Mouse (Mus musculus) monocyte, adult 2 months (primary cell): ENCODE results near the gene Iqcf1.

Experiments
- DNase-seq, 2 experiments: peaks; one replicate each; pipeline ENCODE4 v3.0.0; 2022; ENCODE audit warnings: low spot score in 2 of 2, low read depth in 1 of 2

The Iqcf1 gene

DNA sequence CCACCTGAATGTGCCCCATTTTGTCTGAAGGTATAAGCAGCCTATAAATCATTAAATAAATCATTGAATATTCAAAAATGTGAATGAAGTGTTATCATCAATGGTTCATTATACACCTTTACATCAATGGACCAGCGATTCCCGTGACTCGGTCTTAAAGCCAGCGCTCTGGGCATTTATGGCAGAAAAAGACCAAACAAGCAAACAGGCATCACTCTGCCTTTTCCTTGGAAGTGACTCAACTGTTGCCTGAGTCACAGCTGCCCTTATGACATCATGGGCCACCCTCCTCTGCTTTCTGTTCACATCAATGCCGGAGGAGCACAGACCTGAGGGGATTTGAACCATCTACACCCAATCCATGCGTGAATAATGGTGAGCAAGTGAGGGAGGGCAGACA is at the start of gene Iqcf1:
TSS of gene Iqcf1 (plus strand) at position 301 of the 400 bp plus-strand sequence.
- no peak for DNase-seq

DNA sequence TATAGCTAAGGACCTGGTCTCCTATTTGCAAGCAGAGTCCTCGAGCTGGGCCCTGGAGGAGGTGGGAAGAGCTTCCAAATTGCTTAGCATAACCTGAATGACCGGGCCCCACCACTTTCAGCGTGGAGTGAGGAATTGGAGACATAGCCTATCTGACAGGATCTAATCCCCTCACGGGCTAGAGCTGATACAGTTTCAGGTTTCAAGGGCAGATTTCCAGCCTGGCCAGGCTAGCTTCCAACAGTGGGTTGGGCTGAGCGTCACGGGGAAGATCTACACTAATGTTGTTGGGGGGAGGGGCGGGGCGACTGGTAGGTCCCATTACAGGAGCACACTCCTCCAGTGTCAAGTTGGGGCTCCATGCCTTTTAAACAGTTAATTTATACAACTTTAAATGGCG is 49.1 kb upstream of the Iqcf1 start:
- no peak for DNase-seq

DNA sequence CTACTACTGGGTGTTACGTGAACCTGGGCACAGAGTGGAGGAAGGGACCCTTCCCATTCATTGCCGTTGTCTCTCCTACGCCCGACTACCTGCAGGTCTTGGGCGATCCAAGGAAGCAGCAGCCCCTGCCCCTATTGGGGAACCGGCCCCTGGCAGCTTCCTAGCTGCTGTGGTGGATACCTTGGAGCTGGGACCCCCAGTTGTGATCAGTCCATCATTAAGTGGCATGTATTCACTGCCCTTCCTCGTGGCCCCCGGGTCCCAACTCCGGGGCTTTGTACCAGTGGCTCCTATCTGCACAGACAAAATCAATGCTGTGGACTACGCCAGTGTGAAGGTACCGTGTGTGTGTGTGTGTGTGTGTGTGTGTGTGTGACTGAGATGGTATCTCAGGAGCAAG is 48.5 kb upstream of the Iqcf1 start:
- no peak for DNase-seq

DNA sequence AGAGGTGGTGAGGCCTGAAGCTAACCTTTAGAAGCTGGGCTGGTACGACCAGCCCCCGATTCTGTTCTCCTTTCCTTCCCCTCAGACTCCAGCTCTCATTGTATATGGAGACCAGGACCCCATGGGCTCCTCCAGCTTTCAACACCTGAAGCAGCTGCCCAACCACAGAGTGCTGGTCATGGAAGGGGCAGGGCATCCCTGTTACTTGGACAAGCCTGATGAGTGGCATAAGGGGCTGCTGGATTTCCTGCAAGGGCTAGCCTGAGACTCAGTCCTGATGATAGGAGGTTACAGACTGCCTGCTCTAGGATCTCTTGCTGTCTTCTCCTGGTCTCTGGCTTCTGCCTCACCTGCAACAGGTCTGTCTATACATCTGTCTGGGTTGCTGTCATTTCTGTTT is 47.9 kb upstream of the Iqcf1 start:
- DNase-seq, result no peak

DNA sequence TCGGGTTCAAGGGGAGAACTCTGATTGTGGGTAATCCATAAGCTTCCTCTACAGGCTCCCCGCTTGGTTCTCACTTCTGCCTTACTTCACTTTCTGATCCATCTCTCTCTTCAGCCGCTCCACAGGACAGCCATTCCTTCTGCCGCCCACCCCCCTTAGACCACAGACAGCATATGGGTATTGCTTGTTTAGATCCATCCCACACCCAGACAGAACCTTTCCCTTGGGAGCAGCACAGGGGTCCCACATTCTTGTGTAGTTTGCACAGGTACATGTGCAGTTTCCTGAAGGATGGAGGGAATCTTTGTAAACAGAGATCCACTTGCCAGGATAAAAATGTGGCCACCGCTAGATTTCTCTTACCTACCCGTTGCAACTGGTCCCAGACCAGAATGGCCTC is 47.4 kb upstream of the Iqcf1 start:
- DNase-seq, result no peak

DNA sequence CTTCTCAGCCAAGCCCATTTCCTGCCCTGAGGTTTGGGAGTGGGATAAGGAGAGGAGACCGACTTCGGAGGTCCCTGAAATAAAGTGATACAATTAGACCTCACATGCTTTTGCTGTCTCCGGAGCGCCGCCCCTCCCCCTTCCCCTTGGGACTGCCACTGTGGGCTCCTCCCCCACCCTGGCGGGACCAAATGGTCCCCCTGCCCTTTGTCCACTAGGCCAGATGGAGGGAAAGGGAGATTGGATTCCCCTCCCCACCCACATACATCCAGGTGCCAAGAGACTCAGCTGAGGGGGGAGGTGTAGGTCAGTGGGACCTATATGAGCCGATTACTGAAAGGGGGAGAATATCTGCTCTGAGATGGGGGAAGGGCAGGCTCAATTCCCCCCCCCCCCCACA is 46.9 kb upstream of the Iqcf1 start:
- DNase-seq, result no peak

DNA sequence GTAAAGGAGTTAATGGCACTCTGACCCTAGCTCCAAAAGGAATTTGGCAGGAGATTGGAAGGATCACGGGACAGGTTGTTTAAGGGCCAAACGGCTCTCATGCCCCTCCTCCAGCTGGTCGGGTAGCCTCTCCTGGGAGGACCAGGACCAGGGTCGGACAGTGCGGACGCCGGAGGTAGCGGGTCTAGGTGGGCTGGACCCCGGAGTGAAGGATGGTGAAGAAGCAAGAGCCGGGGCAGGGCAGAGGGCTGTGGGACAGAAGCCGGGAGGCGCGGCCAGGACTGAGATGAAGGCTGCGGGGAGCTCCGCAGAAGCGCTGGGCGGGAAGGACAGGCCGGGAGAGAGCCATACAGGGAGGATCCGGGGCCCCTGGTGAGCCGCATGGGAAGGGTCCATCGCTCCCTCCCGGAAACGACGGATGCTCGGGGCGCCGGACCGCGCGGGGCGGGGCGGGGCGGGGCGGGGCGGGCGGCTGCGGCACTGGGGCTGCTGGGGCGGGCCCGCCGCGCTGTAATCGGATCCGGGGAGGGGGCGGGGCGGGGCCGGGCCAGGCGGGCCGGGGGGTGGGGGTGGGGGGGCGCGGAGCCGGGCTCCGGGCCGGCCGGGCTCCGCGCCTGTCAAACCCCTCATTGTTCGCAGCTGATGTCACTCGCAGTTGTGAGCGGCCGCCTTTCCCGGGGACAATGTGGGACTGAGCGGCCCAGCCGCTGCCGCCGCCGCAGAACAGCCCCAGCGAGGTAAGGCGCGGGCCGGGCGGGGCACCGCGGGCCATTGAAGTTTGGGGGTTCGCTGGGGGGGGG is 46.3 kb upstream of the Iqcf1 start, which contains the start of gene Pcbp4:
TSS of gene Pcbp4 (plus strand) at position 21 of the 800 bp plus-strand sequence.
- no peak for DNase-seq

DNA sequence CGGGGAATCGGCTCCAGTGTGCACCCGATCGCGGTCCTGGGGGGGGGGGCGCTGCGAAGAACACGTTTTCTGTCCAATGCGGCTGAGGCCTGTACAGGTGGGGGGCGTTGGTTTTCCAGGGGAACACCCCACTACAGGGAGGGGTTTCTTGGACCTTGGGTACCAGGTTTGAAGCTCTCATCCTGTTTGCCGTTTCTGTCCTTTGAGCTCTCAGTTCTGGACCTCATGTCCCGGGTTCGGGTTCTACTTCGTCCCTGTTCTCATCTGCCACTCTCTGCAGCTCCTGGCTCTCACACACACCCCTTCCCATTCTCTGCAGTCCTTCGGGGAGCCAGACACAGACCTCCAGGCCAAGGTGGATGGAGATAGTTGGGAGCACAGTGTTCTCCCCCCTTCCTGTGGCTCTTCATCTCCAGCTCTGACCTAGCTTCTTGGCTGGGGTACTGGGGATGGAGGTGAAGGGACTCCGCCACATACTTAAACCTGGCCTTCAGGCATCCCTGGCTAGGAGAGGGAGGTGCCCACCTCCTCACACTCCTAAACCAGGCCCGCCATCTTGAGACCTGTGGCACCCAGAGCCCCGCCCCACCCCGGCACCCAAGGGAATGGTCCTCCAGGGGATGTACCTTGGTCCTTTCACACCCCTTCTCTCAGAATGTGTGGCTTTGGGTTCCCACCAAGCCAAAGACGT is 45.6 kb upstream of the Iqcf1 start:
- no peak for DNase-seq

DNA sequence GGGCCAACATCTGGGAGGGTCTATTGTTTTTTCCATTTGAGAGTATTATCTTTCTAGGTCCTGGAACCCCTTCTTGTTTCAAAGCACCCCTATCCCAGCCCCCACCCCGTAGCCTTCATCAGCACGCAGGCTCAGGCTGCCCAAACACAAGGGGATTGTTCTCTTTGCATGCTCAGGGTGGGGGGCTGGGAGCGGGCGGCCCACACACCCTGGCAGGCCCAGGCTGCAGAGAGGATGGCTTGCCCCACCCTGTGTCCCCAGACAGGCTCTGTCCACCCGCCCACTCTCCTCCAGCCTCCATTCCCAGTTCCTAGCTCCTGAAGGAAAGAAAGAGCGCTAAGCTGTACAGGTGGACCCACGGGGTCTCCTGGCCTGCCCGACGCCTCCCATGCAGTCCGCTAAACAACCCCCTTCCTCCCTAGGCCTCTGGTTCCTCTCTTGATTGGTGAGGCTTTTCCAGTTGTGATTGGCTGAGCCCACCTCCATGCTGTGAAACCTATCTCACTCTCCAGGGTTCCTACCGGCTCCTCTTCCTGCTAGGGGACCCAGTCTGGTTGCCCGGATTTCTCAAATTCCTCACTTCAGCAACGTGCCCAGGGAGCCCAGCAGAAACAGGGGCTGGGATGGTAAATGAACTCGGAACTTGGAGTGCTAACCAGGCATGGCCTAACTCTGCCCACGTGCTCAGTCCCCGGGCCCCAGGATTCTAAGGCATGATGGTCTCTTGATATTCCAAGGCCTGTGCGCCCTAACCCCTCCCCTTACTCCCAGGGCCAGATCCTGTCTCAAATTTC is 44.7 kb upstream of the Iqcf1 start:
- no peak for DNase-seq

DNA sequence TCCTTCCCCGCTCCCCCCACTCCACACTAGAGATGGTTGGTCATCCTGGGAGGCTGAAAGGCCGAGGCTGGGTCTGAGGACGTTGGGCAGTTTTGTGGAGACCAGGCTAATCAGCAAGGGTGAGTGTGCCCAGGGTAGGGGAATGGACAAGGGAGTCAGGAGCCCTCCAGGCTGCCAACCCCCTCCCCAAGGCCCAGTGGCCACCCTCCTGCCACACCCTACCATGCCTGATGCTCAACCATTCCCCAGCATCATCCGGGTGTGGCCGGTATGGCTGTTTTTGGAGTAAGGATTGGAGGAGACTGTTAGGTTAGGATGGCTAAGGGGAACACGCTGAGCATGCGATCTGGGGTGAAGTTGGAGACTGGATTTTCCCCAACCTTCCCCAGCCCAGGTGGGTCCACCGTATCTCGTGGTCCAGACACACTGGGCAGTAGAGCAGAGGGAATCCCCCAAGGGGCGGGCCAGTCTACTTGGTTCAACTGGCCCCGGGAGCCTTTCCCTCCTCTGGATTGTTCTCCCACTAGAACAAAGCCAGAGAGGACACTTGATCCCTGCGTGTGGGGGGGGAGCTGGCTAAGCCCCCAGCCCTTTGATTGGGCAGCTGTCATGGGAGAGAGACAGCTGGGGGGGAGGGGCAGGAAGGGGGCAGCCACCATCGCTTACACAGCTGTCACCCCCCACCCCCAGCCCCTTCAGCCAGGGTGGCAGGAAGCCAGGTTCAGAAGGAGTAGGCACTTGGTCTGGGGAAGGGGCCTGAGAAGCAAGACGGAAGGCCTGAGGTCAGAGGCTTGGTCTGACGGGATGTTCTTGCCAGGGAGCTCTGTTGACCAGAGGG is 43.2 kb upstream of the Iqcf1 start:
- no peak for DNase-seq

DNA sequence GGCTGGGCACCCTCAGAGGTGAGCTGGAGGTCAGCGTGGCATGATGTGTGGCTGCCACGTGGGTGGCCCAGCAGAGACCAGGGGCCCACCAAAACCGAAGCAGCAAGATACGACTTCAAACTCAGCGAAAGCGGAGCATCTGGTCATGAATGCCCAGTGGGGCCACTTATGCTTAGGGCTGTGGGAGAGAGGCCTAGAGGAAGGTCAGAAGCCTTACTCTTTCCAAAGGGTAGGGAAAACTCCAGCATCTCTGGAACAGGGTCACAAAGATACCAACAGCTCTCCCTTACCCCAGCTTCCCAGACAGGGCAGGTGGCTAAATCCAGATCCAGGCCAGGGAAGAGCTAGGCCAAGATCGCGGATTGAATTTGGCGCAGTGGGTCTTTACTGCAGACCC is 42.6 kb upstream of the Iqcf1 start:
- DNase-seq, result no peak

DNA sequence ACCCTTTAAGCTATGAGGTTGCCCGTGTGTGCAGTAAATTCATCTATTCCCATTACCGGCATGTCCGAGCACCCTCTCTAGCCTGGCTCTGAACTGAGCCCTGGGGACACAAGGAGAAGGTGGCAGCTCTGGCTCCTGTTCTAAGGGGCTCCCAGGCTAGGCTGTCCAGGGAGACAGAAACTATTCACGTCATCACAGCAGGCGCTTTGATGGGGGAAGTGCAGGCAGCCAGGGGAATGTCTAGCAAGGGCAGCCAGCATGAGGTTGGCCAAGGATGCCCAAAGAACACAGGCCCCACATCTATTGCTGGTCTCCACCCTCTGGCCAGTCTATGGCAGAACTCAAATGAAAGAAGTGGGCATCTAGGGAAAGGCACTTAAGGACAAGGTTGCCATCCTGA is 41.8 kb upstream of the Iqcf1 start:
- DNase-seq, result no peak

DNA sequence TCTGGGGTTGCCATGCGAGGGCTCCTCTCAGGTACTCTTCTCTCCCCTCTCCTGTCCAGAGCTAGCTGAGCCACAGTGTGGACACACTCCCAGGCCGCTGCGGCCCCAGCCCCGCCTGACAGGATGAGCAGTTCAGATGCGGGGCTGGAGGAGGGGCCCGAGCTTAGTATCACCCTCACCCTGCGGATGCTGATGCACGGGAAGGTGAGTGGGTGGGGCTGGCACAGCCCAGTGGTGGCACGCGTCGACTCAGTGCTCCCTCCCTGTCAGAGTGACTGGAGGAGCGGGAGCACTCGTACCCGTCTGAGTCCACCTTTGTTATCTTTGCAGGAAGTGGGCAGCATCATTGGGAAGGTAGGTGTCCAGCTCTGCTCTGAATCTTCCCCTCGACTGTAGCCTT is 39.8 kb upstream of the Iqcf1 start:
- DNase-seq, result no peak

DNA sequence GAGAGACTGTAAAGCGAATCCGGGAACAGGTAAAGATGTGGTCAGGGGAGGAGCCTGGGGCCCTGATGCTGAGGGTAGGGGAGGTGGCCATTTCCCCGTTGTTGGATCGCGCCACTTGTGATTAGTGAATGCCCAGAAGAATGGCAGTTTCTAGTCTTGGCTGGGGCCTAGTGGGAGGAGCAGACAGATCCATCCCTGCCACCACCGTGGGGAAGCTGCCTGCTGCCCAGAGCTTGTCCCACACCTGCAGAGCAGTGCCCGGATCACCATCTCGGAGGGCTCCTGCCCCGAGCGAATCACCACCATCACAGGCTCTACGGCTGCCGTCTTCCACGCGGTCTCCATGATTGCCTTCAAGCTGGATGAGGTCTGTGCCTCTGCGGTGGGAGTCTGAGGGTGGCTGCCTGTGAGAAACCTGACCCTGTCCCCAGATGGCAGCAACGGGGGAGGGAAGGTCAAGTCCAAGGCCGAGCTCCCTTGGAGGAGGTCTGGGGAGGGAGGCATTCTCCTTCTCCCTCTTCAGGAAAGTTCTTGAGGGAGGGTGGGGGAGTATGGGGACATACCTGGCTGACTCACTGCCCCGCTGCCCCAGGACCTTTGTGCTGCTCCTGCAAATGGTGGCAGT is 39.3 kb upstream of the Iqcf1 start:
- DNase-seq, result no peak

DNA sequence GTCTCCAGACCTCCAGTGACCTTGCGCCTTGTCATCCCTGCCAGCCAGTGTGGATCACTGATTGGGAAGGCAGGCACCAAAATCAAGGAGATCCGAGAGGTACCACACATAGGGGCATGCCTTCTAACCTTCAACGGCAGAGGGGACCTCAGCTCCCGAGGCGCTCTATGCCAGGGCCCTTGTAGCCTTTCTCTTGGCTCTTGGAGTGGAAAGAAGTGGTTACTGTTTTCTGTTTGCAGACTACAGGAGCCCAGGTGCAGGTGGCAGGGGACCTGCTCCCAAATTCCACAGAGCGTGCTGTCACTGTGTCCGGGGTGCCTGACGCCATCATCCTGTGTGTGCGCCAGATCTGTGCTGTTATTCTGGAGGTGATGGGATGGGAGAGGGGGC is 38.7 kb upstream of the Iqcf1 start:
- no peak for DNase-seq

DNA sequence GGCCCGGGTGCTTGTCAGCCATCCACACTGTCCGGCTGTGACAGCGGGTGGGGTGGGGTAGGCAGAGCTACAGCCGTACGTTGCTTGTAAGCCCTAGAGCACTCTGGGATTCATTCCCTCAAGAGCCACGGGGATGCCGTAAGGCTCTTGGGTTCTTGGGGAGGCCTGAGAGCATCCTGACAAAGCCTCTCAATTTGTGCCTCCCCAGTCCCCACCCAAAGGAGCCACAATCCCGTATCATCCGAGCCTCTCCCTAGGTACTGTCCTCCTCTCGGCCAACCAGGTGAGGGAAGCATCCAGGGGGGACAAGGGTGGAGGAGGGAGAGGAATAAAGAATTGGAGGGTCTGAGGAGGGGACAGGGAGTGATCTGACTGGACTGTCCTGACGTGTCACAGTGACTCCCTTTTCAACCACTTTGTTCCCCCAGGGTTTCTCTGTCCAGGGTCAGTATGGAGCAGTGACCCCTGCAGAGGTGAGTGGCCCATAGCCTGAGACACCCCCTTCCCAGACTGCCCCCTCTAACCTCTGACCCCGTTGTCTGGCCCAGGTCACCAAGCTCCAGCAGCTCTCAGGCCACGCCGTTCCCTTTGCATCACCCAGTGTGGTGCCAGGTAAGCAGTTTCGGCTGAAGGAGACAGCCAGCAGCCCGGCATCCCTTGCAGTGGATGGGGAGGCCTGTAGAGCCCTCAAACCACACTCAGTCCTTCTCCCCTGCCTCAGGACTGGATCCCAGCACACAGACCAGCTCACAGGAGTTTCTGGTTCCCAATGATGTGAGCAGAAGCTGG is 37.9 kb upstream of the Iqcf1 start:
- no peak for DNase-seq

DNA sequence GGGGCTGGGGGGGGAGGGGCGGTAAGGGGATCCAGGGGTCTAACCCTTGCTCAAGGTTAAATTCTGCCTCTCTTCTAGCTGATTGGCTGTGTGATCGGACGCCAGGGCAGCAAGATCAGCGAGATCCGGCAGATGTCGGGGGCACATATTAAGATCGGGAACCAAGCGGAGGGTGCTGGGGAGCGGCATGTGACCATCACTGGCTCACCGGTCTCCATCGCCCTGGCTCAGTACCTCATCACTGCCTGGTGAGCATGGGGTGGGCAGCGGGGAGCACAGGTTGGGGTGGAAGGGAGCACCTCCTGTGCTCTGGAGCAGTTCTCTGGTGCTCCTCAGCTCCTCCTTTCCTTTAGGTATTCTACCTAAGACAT is 37.4 kb upstream of the Iqcf1 start:
- no peak for DNase-seq

DNA sequence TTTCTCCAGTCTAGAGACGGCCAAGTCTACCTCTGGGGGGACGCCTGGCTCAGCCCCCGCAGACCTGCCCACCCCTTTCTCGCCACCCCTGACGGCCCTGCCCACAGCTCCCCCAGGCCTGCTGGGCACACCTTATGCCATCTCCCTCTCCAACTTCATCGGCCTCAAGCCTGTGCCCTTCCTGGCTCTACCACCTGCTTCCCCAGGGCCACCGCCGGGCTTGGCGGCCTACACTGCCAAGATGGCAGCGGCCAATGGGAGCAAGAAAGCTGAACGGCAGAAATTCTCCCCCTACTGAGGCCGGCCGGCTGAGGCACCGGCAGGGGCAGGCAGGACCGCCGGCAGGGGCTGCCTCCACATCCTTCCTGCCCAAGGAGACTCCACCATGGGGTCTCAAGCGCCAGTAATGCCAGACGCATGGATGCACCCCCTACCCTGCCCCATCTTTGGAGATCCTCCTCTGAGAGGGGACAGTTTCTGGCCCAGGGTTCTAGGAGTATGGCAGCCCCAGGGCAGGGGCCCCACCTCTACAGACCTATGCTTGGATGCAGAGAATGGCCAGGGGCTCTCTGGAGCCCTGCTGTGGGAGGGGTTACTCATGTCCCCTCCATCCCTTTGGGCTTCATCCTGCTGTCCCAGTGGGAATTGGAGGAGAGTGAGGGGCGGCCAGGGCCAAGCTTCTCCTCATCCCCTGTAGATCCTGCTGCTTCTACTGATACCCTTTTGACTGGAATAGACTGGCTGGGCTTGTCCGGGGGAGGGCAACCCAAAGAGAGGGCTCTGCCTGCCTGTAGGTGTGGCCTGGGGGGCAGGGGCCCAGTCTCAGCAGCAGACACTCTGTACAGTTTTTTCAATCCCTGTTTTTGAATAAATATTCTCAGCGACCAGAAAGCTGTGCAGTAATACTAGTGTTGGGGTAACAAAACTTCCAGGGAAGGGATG is 36.4 kb upstream of the Iqcf1 start:
- DNase-seq, result no peak
